Mouse (Mus musculus): ENCODE measurements at regions not wholly inside any gene's neighbourhood (a gene's known extent, or its start where the extent isn't known, plus 50 kb on each side); places are given as distances from the start of the nearest gene placed in this dataset.

DNA sequence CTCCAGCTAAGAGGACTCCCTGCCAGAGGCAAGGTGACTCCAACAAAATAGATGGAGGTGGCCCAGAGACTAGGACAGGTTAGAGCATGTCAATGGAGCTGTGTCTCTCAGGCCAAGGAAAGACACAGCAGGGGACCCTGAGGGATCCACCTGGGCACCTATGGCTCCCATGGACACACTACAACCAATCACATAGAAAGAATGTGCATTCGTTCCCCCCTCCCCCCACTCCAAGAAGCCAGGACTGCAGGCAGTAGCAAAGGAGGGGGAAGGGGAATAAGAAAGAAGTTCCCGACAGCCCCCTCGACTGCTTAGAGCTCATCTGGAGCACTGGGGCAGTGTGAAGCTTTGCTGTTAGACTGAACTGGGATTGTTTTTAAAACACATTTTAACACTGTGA, 474.1 kb downstream of the Bnc2 start:
- TF ChIP-seq CTCF (IDR thresholded peaks at IDR 0.05; ENCODE audit: extremely low read depth, insufficient read depth, insufficient read length, insufficient replicate concordance) (no peak), POLR2A (IDR thresholded peaks at IDR 0.05; ENCODE audit: low read depth, low read length) (no peak)
